Mouse (Mus musculus) spleen, postnatal 36 days (tissue): Measurements from ENCODE around the gene Polr3h.
"Not testable (repeated sequence)": the region's sequence is repeated elsewhere in the genome, so short reads cannot be mapped to it uniquely, and the experiment has no call there.

Experiments
- DNase-seq, 2 experiments: peaks; one replicate each; pipeline ENCODE4 v3.0.0; 2022; ENCODE audit warnings: low spot score in 2 of 2, mixed read lengths in 1 of 2

Gene Polr3h

GRCm38 (mm10) chr15:81925760-81926445 lies at the start of gene Polr3h:
Polr3h (minus strand) TSS chr15:81926240.
- DNase-seq = peak; percentile 96 to 97

- DNase-seq = not testable (repeated sequence)
Observed at GRCm38 (mm10) chr15:81975156-81975555, 49.1 kb upstream of the Polr3h start.

- not testable (repeated sequence) for DNase-seq
Observed at GRCm38 (mm10) chr15:81970498-81970897, 44.5 kb upstream of the Polr3h start.

GRCm38 (mm10) chr15:81969635-81970034 lies 43.6 kb upstream of the Polr3h start:
- not testable (repeated sequence) for DNase-seq

GRCm38 (mm10) chr15:81969173-81969572 lies 43.1 kb upstream of the Polr3h start:
- no peak for DNase-seq

GRCm38 (mm10) chr15:81968447-81968846 lies 42.4 kb upstream of the Polr3h start:
- DNase-seq = no peak

- DNase-seq = no peak
Observed at GRCm38 (mm10) chr15:81967821-81968220, 41.8 kb upstream of the Polr3h start.

- DNase-seq = no peak
Observed at GRCm38 (mm10) chr15:81966062-81966829, 40.2 kb upstream of the Polr3h start.

- no peak for DNase-seq
Observed at GRCm38 (mm10) chr15:81964980-81965545, 39.0 kb upstream of the Polr3h start.

GRCm38 (mm10) chr15:81964262-81964661 lies 38.2 kb upstream of the Polr3h start:
- no peak for DNase-seq

- DNase-seq = no peak
Observed at GRCm38 (mm10) chr15:81961078-81961451, 35.0 kb upstream of the Polr3h start.

- DNase-seq = peak; percentile 98 to 99
Observed at GRCm38 (mm10) chr15:81960171-81961077, 34.4 kb upstream of the Polr3h start, which contains the start of gene Pmm1. Pmm1 (minus strand) TSS chr15:81960930.

GRCm38 (mm10) chr15:81958906-81959305 lies 32.9 kb upstream of the Polr3h start:
- no peak for DNase-seq

- no peak for DNase-seq
Observed at GRCm38 (mm10) chr15:81957598-81957997, 31.6 kb upstream of the Polr3h start.

- DNase-seq = peak; percentile 26 to 31
Observed at GRCm38 (mm10) chr15:81956457-81956856, 30.4 kb upstream of the Polr3h start.

GRCm38 (mm10) chr15:81955414-81955813 lies 29.4 kb upstream of the Polr3h start:
- no peak for DNase-seq

- DNase-seq = no peak
Observed at GRCm38 (mm10) chr15:81954716-81955115, 28.7 kb upstream of the Polr3h start.

- no peak for DNase-seq
Observed at GRCm38 (mm10) chr15:81954151-81954583, 28.1 kb upstream of the Polr3h start.

GRCm38 (mm10) chr15:81952310-81952709 lies 26.3 kb upstream of the Polr3h start:
- DNase-seq = no peak

- DNase-seq = no peak
Observed at GRCm38 (mm10) chr15:81951159-81951558, 25.1 kb upstream of the Polr3h start.

GRCm38 (mm10) chr15:81950716-81951115 lies 24.7 kb upstream of the Polr3h start:
- no peak for DNase-seq
